Mouse (Mus musculus): ENCODE measurements around the gene Zfp27. TPM values are rescaled to one million over a fixed set of nuclear protein-coding genes. Genes with fewer than 3 reads are reported as not detected.

Zfp27 gene
- 1 to 10 TPM in 1 of 2 experiments, under 1 TPM in 1; 0.23 to 5.7 TPM for polyA plus RNA-seq (2012; fragmentation: generic; extraction: Trizol)

DNA sequence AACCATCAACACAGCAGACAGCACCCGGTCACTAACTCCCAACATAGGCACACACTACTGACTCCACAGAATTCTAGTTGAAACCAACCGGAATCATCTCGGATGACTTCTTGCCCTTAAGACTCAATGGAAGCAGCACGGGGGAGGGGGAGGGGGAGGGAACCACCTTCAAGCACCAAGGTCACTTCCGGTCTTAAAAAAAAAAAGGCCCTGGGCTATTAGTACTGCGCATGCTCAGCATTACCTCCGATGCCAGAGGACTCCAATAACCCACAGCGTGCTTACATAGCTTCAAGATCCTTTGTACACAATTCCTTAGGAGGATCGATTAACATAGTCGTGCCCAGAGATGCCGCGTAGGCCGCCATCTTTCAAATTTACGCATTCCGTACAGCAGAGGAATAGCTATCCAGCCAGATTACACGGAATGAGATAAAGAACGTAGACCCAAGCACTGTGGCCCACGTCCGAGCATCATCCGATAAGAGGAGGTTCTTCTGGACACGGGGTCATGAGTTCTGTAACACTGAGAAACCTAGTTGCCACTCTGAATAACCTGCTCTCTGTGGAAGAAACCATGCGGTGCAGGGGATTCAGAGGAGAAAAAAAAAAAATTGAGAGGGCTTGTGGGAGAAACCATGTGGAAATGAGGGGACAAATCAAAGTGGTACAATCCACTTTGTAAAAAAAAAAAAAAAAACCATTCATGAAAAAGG is at the start of gene Zfp27:
Gene Zfp27, minus strand, starts transcription at position 607 of the 716 bp plus-strand sequence.

DNA sequence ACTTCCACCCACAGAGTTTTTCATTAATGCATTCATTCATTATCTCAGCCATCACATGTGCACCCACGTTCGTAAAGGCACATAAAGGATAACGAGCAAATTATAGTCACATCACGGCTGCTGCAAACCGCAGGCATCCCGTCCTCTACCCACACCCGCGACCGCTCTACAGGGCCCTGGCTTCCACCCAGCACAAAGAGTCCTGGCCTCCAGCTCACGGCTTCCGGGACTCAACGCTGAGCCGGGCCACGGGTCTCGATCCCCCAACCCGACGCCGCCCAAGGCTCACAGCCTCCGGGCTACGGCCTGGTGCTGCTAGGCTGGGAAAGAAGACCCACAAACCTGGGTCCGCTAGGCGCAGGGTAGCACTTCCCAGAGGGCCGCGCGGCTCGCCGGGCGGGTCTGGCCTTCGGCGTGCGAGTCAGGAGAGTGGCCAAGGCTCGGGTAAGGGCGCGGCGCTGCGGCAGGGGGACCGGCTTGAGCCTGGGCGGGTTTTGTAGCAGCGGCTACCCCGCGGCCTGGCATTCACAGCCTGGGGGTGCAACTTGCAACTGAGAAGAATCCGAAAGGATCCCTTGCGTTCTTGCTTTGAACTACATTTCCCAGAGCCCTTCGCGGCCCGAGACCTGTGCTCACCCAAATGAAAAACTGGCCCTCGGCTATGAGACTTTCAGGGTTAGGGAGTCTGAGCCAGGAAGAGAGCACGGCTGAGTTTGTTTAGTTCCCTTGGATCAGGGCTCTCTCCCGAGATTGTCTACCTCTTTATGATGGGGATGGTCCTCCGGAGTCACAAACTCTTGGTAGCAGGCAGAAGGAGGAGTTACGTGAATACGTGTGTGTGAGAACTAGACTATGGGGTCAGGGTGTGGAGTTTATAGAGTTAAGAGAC is 47.4 kb upstream of the Zfp27 start, which contains the start of gene Zfp74:
Gene Zfp74, minus strand, starts transcription at position 577 of the 889 bp plus-strand sequence.

DNA sequence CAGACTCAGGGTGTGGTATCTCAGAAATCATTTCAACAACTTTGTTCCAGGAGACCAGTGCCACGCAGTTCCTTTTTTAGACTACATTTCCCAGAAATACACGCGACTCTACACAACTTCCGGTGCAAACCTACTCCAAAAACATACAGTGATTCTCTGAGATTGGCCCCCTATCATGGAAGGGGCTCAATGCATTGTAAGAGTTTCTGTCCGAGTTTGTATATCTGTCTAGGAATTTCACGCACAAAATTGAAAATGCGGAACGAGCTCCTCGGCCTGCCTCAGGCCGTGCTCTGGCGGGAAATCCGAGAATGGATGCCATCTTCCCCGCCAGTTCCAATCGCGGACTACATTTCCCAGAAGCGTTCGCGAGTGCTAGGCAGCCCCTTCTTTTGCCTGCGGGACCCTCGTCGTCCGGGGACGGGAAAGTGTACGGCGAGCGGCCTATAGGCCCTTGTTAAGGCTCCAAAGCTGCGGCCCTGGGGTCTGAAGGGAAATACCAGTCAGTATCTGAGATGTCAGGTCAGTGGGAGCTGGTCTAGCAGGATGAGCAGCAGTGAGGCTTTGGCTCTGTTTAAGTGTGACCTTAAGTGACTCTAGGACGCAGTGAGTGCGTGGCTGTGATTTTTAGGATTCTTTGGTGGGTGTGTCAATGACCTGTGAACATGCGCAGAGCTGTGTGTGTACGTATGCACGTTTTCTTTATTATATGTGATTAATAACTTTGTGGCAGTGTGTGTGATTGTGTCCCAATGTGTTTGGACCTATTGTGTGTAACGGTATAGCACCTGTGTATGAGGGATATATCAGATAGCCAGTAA is 2.0 kb upstream of the Zfp27 start, which contains the start of gene Zfp383:
Gene Zfp383, plus strand, starts transcription at position 94 of the 821 bp plus-strand sequence.

DNA sequence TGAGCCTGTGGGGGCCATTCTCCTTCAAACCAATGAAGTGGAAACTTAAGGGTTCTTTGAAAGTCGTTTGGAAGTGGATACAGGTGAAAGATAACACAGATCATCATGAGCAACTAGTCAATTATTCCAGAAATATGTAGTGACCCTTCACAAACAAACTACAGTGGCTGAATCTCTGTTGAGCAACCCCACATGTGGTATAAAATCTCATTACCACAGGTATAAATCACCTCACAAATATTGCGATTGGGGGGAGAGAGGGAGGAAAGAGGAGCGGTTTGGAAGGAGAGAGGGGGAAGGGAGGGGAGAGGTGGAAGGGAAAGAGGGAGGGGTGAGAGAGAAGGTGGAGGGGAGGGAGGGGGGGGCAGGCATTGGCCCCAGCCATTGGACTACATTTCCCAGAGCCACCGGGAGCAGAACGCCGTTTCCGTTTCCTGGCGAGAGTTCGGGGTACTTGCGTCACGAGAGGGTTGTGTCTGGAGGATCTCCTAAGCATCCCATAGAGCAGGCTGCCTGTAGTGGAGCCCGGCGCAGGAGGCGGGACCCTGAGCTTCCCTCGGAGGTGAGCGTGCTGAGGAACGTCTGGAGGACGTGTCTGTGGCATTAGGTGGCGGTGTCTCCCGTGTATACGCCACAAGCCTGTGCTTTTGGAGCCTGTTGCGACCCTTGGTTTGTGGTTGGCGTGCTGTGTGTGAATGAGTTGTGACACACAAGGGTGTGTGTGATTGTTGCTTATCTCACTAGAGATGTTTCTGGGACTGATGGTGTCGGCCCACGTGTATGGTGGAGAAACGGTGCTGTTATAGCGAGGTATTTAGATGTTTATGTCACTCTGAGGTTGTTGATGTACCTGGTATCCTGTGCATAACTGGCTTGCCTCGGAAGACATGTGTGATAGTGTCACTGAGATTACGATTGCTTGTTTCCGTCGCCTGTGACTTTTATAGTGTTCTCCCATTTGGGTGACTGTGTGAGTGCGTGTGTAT is 46.5 kb downstream of the Zfp27 start, which contains the start of gene Zfp420:
Gene Zfp420, plus strand, starts transcription at position 448 of the 986 bp plus-strand sequence.

DNA sequence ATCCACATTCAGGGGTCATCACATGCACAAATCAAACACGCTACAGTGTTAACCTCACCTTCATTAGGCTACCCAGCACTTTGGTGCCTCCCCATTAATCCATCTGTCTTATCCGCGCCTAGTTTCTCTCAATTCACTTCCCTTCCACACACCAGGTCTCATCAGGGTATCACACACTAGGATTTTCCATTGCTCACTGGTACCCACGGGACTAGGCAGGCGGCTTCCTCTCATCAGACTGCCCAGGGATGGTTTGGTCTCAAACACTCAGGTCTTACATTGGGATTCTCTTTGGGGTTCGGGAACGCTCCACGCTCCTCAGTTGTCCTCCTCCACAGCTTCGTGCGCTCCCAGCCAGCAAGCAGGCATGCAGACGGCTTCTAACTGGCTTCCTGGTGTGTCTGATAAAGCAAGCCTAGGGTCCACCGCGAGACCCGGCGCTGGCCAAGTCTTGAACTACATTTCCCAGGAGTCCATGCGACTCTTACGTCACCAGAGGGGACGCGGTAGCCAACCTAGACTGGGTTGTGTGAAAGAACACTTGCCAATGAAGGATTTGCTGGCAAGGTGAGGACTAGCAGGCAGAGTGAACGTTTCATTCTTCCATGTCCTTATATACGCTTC is 53.0 kb downstream of the Zfp27 start, which contains the start of gene Zfp940:
Gene Zfp940, minus strand, starts transcription at position 451 of the 624 bp plus-strand sequence.

Other genes starting within 250 kb of the Zfp27 start
- not detected for gene Catsperg2, start 179.5 kb downstream of the Zfp27 start, polyA plus RNA-seq (2012; fragmentation: generic; extraction: Trizol)
- 1 to 10 TPM in 1 of 2 experiments, under 1 TPM in 1; 0.34 to 2.9 TPM for gene Zfp84, start 138.0 kb downstream of the Zfp27 start, polyA plus RNA-seq (2012; fragmentation: generic; extraction: Trizol)
- 1 to 10 TPM; 1.7 to 5.5 TPM for gene Zfp30, start 122.6 kb downstream of the Zfp27 start, polyA plus RNA-seq (2012; fragmentation: generic; extraction: Trizol)
- 1 to 10 TPM in 1 of 2 experiments, under 1 TPM in 1; 0.14 to 3.0 TPM for gene Zfp790, start 90.5 kb downstream of the Zfp27 start, polyA plus RNA-seq (2012; fragmentation: generic; extraction: Trizol)
- gene Zfp940, start 52.9 kb downstream of the Zfp27 start, polyA plus RNA-seq (2012; fragmentation: generic; extraction: Trizol): 1 to 10 TPM in 1 of 2 experiments, under 1 TPM in 1; 0.09 to 1.4 TPM
- under 1 TPM; 0.25 to 0.98 TPM for gene Zfp420, start 46.6 kb downstream of the Zfp27 start, polyA plus RNA-seq (2012; fragmentation: generic; extraction: Trizol)
- gene Zfp383, start 1.7 kb upstream of the Zfp27 start, polyA plus RNA-seq (2012; fragmentation: generic; extraction: Trizol): 1 to 10 TPM in 1 of 2 experiments, under 1 TPM in 1; 0.11 to 3.4 TPM
- gene Zfp74, start 47.5 kb upstream of the Zfp27 start, polyA plus RNA-seq (2012; fragmentation: generic; extraction: Trizol): 1 to 10 TPM in 1 of 2 experiments, under 1 TPM in 1; 0.29 to 2.7 TPM
- 1 to 10 TPM in 1 of 2 experiments, under 1 TPM in 1; 0.22 to 2.1 TPM for gene Zfp568, start 77.4 kb upstream of the Zfp27 start, polyA plus RNA-seq (2012; fragmentation: generic; extraction: Trizol)
- gene Zfp14, start 144.8 kb upstream of the Zfp27 start, polyA plus RNA-seq (2012; fragmentation: generic; extraction: Trizol): 1 to 10 TPM in 1 of 2 experiments, under 1 TPM in 1; 0.07 to 2.3 TPM
- 1 to 10 TPM in 1 of 2 experiments, under 1 TPM in 1; 0.41 to 2.9 TPM for gene Zfp82, start 166.3 kb upstream of the Zfp27 start, polyA plus RNA-seq (2012; fragmentation: generic; extraction: Trizol)
- under 1 TPM; 0.02 to 0.77 TPM for gene Gm26920, start 183.8 kb upstream of the Zfp27 start, polyA plus RNA-seq (2012; fragmentation: generic; extraction: Trizol)
- gene Zfp566, start 184.0 kb upstream of the Zfp27 start, polyA plus RNA-seq (2012; fragmentation: generic; extraction: Trizol): 1 to 10 TPM in 1 of 2 experiments, under 1 TPM in 1; 0.22 to 4.5 TPM
- 10 to 100 TPM in 1 of 2 experiments, under 1 TPM in 1; 0.92 to 11.2 TPM for gene Zfp260, start 188.2 kb upstream of the Zfp27 start, polyA plus RNA-seq (2012; fragmentation: generic; extraction: Trizol)
- gene Zfp382, start 215.4 kb upstream of the Zfp27 start, polyA plus RNA-seq (2012; fragmentation: generic; extraction: Trizol): 1 to 10 TPM in 1 of 2 experiments, under 1 TPM in 1; 0.15 to 2.5 TPM